Mouse (Mus musculus): ENCODE results near the gene Zfp13. TPM values are rescaled to one million over a fixed set of nuclear protein-coding genes. Genes with fewer than 3 reads are reported as not detected.
A peak's percentile ranks its signal among the peaks of the same experiment; 100 is the strongest.
"Not testable (repeated sequence)": the region's sequence is repeated elsewhere in the genome, so short reads cannot be mapped to it uniquely, and the experiment has no call there.

Gene Zfp13
- 1.5 and 1.7 TPM in 2 replicates for polyA plus RNA-seq (2015; fragmentation: Nextera tagmentation; extraction: Ambion mirVana)

DNA sequence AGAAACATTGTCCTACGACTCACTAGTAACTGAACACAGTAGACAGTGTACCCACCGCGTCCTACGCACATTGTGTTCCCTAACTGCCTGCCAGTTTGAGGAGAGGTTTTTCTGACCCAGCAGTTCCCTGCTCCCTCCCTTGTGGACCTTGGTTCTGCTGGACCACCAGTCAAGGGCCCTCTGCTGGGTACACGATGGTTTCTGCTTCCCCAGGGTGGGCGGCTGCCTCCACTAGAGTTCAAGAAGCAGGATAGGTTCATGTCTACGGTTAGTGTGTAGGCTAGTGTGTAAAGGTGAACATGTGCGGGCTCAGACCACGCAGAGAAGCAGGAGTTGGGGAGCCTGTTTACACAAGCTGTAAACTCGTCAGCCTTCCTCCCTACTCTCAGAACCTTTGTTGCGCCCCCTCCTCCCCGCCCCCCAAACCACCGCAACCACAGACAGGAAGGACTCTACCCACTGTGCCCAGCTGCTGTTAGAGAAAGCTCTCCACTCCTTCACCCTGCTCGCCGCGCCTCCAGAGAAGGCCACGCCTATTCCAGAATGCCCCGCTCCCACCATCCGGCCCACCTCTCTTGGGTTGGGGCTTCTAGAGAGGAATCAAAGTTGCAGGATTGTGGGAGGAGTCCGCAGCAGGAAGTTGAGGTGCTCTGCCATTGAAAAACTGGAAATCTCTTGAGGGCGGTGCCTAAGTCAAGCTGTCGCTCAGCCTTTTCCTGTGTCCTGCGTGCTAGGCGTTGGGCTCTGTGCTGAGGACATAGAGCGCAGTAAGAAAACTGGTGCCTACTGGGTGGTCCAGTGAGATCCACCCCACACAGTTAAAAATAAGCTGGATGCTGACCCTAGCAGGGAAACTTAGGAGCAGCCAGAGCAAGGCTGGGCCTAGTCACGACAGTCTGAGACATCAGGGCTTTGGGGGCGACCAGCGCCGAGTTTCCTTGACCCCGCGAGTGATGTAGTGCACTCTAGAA lies at the start of gene Zfp13:
TSS of gene Zfp13 (minus strand) at position 906 of the 971 bp plus-strand sequence.
- peak; percentile 97 for DNase-seq (ENCODE audit: low spot score)

DNA sequence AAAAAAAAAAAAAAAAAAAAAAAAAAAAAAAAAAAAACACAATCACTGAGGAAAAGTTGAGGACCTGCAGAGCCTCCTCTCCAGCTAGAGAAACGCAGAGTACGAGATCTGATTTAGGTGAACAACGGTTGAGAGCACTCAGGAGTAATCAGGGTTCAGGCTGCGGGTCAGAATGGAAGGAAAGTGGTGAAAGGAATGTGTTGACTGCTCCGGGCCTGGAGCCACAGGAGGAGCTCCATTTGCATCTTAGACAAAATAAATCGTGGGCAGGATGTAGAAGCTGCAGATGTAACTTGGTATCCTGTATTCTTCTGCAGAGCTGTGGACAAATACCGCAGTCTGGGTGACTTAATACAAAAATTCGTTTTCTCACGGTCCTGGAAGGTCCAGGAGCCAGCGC lies 46.6 kb upstream of the Zfp13 start:
- DNase-seq (ENCODE audit: low spot score) = no peak

- no peak for DNase-seq (ENCODE audit: low spot score)
Observed at GRCm38 (mm10) chr17:23644613-23645495, 45.6 kb upstream of the Zfp13 start, which contains the start of gene Mmp25. Gene Mmp25, minus strand, starts transcription at chr17:23645277.

DNA sequence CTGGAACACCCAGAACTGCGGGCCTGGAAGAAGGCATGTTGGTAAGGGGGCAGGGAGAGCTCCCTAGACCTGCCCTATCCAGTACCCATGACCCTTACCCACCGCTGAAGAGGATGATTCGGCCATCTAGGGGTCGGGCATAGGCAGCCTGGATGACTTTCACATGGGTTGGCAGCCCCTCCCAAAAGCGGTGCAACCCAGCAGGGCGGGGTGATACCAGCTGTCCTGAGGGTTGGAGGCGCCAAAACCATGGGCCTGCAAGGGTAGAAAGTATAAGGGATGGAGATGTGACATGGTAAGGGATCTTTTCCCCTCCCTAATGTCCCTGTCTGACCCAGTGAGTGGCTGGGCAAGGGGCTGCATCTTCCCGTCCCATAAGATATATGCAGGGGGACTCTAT lies 32.0 kb upstream of the Zfp13 start:
- no peak for DNase-seq (ENCODE audit: low spot score)

DNA sequence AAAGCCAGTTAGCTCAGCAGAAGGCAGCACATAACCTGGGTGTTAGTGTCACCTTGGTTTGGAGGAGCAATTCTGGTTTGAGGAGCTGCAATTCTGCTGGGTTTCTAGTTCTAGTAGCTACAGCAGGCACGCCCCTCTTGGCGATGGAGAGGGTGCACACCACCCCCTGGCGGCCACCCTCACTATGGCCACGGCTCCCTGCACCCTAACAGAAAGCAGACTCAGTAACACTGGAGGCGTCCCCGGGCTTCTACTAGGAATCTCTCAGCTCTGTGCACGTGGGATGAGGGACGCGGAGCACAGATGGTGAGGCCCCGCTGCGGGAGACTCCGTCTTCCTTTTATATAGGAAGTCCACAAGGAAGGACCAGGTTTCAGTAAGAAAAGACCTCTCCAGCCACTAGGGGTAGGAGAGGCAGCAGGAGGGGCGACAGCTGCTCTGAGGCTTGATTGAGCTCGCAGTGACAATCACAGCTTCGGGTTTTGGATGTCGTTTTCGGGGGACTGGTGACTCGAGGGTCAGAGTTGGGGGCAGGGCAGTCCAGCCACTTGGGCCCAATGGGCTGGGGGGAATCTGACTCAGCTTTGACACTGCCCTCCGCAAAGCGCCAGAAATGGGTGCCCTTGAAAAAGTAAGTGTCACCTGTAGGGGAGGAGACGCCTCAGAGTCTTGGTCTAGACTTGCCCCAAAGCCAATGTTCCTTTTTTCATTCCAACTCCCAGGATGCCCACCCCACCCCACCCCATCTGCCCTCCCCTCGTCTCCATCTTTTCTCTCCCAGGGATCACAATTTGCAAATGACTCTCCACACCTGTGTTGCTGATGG lies 31.1 kb upstream of the Zfp13 start:
- peak; percentile 69 for DNase-seq (ENCODE audit: low spot score)

DNA sequence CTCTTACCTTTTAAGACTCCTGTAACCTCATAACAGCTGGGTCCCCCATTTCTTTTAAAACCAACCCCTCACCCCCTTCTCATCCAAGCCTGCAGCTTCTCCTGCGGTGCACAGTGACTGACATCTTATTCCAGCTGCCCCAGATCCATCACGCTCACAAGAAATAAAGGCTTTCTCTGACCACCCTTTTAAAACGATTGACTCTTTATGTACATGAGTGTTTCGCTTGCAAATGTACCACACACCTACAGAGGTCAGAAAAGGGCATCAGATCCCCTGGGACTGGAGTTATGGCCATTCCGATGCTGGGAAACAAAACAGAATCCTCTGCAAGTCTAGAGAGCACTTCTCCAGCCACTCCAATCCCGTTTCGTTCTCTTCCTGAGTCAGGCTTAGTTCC lies 28.5 kb upstream of the Zfp13 start:
- DNase-seq (ENCODE audit: low spot score) = no peak

DNA sequence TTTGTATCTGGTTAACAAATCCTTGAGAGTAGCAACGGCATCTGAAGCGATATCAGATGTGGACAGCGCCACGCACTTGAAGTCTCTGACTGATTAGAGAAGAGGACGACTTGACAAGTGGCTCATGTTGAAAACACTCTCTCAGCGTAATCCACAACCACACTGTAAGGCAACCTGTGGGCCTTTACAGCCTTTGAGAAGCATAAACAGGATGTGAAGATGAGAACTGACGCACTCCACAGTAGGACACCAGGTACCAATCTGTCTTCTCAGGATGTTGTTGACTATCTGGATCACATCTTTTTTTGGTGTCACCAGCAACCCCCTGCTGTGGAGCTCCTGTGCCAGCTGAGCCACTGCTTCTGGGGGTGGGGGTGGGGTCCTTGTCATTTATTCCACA lies 21.1 kb upstream of the Zfp13 start:
- peak; percentile 65 for DNase-seq (ENCODE audit: low spot score)

- peak; percentile 21 for DNase-seq (ENCODE audit: low spot score)
Observed at GRCm38 (mm10) chr17:23617087-23617486, 17.8 kb upstream of the Zfp13 start.

GRCm38 (mm10) chr17:23610361-23610800 lies 11.1 kb upstream of the Zfp13 start:
- DNase-seq (ENCODE audit: low spot score) = peak; percentile 85

GRCm38 (mm10) chr17:23609612-23610011 lies 10.3 kb upstream of the Zfp13 start:
- no peak for DNase-seq (ENCODE audit: low spot score)

DNA sequence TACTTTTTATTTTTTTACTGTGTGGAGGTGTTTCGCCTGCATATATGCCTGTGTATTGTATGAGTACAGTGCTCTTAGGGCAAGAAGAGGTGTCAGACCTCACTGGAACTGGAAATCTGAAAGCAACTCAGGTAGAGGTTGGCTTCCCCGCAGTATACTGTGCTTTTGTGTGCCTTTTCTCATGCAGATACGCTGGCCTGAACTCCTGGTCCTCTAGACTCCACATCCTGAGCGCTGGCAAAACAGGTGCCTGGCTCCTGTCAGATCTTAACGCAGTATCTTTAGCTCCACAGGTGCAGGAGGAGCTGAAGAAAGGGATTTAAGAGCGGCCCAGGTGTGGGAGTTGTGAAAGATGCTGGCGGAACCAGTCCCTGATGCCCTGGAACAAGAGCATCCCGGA lies 5.9 kb upstream of the Zfp13 start:
- no peak for DNase-seq (ENCODE audit: low spot score)

- no peak for DNase-seq (ENCODE audit: low spot score)
Observed at GRCm38 (mm10) chr17:23604394-23604793, 5.1 kb upstream of the Zfp13 start.

GRCm38 (mm10) chr17:23603542-23603941 lies 4.3 kb upstream of the Zfp13 start:
- DNase-seq (ENCODE audit: low spot score) = peak; percentile 67

GRCm38 (mm10) chr17:23603077-23603476 lies 3.8 kb upstream of the Zfp13 start:
- no peak for DNase-seq (ENCODE audit: low spot score)

DNA sequence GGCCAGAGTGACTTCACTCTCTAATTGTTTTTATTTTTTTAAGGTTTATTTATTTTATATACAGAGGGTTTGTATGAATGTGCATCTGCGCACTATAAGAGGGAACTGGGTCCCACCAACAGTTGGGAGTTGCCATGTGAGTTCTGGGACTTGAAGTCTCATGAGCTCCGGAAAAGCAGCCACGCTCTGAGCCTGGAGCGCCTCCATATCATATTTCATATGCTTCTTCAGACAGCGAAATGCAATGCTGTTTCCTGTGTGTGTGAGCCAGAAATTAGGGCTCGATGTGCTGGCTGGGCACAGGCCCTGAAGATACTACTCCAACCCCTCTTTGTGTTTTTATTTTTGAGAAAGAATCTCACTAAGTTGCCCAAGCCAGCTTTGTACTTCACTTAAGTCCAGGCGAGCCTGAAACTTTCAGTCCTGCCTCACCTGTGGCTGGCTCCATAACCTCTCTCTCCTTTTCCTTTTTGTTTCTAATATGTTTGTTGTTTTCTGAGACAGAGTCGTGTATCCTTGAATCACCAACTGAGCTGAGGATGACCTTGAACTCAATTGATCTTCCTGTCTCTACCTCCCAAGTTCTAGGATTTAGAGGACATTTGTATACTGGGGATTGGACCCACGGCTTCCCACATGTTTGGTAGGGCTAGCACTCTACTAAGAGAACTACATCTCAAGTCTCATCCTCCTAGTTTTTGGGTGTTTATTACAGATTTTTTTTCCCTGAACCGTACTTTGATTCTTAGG lies 2.7 kb upstream of the Zfp13 start:
- no peak for DNase-seq (ENCODE audit: low spot score)

- DNase-seq (ENCODE audit: low spot score) = no peak
Observed at GRCm38 (mm10) chr17:23600641-23601622, 1.6 kb upstream of the Zfp13 start, which contains the start of gene Zscan10. Gene Zscan10, plus strand, starts transcription at chr17:23600856.

DNA sequence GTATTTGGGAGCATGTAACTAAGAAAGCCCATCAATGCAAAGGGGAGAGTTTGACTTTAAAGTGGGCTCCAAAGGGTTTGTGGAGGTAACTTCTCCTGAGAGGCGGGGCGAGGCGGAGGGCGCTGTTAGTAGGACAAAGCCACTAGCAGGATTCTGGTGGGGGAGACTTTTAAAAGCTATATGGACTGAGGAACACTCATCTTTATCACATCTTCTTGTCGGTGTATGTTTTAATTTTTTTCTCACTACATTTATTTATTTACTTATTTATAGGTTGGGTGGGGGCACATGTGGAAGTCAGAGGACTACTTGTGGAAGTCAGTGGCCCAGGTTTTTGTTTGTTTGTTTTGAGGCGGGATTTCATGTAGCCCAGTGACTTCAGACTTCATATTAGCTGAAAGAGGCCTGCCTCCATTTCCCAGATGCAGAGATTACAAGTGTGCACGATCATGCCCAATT lies 347 bp upstream of the Zfp13 start:
- peak; percentile 36 for DNase-seq (ENCODE audit: low spot score)

DNA sequence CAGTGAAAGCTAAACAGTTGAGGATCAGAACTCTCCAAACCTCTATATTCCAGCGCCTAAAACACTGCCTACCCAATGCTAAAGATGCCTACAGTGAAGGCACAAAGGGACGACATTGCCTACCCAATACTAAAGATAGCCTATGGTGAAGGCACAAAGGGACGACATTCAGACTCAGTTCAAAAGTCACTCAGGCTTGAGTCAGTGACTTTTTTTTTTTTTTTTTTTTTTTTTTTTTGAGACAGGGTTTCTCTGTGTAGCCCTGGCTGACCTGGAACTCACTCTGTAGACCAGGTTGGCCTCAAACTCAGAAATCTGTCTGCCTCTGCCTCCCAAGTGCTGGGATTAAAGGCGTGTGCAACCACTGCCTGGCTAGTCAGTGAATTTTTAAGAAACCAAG lies 4.1 kb downstream of the Zfp13 start:
- DNase-seq (ENCODE audit: low spot score) = not testable (repeated sequence)

GRCm38 (mm10) chr17:23592926-23593300 lies 6.4 kb downstream of the Zfp13 start:
- no peak for DNase-seq (ENCODE audit: low spot score)

Measured in thymus, postnatal 0 days (tissue).